Mouse (Mus musculus): ENCODE data around the gene Tmem91.

DNA sequence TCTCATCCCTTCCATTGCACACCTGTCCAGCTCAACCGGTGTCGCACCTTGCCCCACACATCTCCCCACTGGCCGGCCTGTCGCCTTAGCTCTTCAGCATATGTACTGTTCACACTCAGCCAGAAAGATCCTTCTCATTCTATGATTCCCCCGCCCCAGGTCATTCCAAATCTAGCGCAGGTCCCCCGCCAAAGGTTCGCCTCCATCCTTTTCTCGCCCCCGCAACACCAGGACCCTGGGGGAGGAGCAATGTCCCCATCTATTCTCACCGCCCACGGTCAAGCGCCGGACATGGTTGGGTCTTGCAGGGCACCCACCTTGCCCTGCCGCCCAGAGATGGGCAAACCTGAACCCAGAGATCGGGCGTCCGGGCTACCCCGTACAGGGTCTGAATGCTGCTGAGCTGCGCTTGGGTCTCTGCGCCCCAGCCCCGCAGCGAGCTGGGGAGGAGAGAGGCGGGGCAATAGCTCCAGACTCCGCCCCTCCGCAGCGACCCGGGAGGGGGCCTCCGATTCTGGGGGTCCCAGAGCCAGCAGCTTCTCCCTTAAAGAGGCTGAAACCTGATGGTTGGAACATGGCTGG is at the start of gene Tmem91:
- TF ChIP-seq HCFC1 (IDR thresholded peaks at IDR 0.05; ENCODE audit: borderline replicate concordance, insufficient read depth, low read length) (no peak), ZC3H11A (IDR thresholded peaks at IDR 0.05; ENCODE audit: borderline replicate concordance, low read depth, low read length) (no peak), MAFK (IDR thresholded peaks at IDR 0.05; ENCODE audit: insufficient read depth, low read depth, low read length) (no peak)

Measured in ES-E14 (cell line).